Mouse (Mus musculus) T-helper 1 cell (primary cell): ENCODE data around the gene Rps6ka3.

Experiments
- in situ Hi-C: fragments of 300-600 bp; cut with MboI, MseI; formaldehyde crosslinking; loops from one replicate; pipeline ENCODE4 v1.15.1; 2025; ENCODE audit warnings: high pct_unique_total_duplicates

Rps6ka3 gene

GRCm38 (mm10) chrX:159210007-159210406 is at the start of gene Rps6ka3:
TSS of gene Rps6ka3 (plus strand) at chrX:159210307.
- in situ Hi-C loops, result no loop called here

- in situ Hi-C loops, result no loop called here
These were observed 40.9 kb upstream of the Rps6ka3 start for GRCm38 (mm10) chrX:159169200-159169599.

GRCm38 (mm10) chrX:159171579-159171978 is 38.5 kb upstream of the Rps6ka3 start:
- in situ Hi-C loops, result no loop called here

- in situ Hi-C loops, result no loop called here
These were observed 18.5 kb upstream of the Rps6ka3 start for GRCm38 (mm10) chrX:159191581-159191980.

GRCm38 (mm10) chrX:159199495-159199894 is 10.6 kb upstream of the Rps6ka3 start:
- in situ Hi-C loops, result no loop called here

- in situ Hi-C loops, result no loop called here
These were observed 10.0 kb upstream of the Rps6ka3 start for GRCm38 (mm10) chrX:159200101-159200500.

GRCm38 (mm10) chrX:159210892-159211583 is 931 bp downstream of the Rps6ka3 start:
- in situ Hi-C loops, result no loop called here

- in situ Hi-C loops, result no loop called here
These were observed 5.1 kb downstream of the Rps6ka3 start for GRCm38 (mm10) chrX:159215253-159215652.

GRCm38 (mm10) chrX:159222474-159222873 is 12.4 kb downstream of the Rps6ka3 start:
- in situ Hi-C loops, result no loop called here

- in situ Hi-C loops, result no loop called here
These were observed 27.2 kb downstream of the Rps6ka3 start for GRCm38 (mm10) chrX:159237275-159237674.

- in situ Hi-C loops, result no loop called here
These were observed 44.1 kb downstream of the Rps6ka3 start for GRCm38 (mm10) chrX:159254001-159254884.

GRCm38 (mm10) chrX:159255123-159255978 is 45.2 kb downstream of the Rps6ka3 start:
- in situ Hi-C loops, result no loop called here

GRCm38 (mm10) chrX:159256040-159256852 is 46.1 kb downstream of the Rps6ka3 start:
- in situ Hi-C loops, result no loop called here

GRCm38 (mm10) chrX:159256921-159257421 is 46.9 kb downstream of the Rps6ka3 start:
- in situ Hi-C loops, result no loop called here

GRCm38 (mm10) chrX:159264681-159265080 is 54.6 kb downstream of the Rps6ka3 start:
- in situ Hi-C loops, result no loop called here

GRCm38 (mm10) chrX:159269072-159269471 is 59.0 kb downstream of the Rps6ka3 start:
- in situ Hi-C loops, result no loop called here

- in situ Hi-C loops, result no loop called here
These were observed 76.7 kb downstream of the Rps6ka3 start for GRCm38 (mm10) chrX:159286765-159287164.

- in situ Hi-C loops, result no loop called here
These were observed 85.8 kb downstream of the Rps6ka3 start for GRCm38 (mm10) chrX:159295879-159296278.

- in situ Hi-C loops, result no loop called here
These were observed 92.5 kb downstream of the Rps6ka3 start for GRCm38 (mm10) chrX:159302349-159303311.

GRCm38 (mm10) chrX:159315293-159315692 is 105.2 kb downstream of the Rps6ka3 start:
- in situ Hi-C loops, result no loop called here
